Mouse (Mus musculus): Measurements from ENCODE around the gene Srpr.

Srpr gene

GRCm38 (mm10) chr9:35263431-35263830 lies 63.5 kb downstream of the Srpr start:
- no peak for DNase-seq

- no peak for DNase-seq
These were observed 64.5 kb downstream of the Srpr start for GRCm38 (mm10) chr9:35264509-35264908.

DNA sequence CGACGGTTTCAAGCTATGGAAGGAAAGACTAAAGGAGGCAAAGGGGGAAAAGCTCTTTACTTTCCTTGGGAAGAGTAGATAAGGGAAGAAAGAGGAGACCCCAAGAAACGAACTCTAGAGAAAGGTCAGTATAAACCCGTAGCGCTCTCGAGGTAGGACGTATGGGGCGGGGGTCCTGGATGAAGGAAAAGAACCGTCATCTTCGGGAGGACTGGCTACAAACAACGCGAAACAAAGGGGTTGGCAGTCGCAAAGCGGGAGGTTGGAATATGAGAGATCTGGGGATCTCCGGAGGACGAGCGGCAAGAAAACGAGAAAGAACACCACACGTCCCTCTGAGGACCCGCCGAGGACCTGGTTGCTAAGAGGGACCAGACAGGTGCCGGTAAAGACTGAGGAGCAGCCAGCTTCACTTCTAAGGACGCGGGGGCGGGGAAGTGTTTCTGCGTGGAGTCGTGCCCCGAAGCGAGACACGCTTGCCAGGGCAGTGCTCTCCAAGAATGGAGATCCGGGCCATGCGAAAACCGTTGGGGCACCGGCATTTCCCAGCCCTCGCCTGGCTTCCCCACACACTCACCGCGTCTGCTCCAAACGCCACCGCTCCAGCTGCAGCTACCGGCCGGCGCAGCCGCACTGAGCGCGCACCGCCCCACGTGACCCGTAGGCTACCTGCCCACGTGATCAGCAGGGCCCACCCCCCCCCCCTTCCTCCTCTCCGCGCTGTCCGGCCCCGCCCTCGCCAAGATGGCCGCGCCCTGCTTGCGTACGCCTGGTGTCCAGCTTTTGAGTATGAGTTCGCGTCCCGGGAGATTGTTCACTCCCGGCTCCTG lies 67.4 kb downstream of the Srpr start, which contains the start of the genes Fam118b and Rpusd4:
Fam118b (minus strand) TSS at position 660 of the 830 bp plus-strand sequence.
Rpusd4 (plus strand) TSS at position 720 of the 830 bp plus-strand sequence.
- DNase-seq: peak; percentile 93

DNA sequence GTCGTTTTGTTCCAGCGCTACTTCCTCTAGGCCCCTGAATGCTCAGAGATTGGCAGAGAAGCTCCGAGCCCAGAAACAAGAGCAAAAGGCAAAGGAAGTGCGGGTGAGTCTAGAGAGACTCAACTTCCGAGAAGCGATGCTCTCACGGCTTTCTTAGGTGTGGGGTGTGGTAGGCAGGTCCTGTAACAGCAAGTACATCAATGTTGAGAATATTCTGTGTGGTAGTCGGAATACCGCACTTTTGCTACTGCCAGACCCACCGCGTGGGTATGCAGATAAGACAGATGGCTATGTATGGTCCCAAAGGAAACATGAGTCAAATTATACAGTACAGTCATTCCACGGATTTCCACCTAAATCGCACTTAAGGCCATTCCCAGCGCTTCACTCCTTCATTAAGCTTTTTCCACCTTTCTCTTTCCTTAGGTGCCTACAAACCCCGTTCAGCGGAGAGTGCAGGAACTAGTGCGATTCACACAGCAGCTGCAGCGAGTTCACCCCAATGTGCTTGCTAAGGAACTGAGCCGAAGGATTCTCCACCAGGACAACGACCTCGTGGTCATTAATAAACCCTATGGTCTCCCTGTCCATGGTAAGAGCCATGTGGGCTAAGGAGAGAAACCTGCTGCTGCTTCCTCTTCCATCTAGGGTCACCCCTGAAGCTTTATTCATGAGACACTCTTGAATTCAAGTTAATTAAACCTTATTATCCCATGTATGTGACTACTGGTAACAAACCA lies 68.2 kb downstream of the Srpr start:
- no peak for DNase-seq

DNA sequence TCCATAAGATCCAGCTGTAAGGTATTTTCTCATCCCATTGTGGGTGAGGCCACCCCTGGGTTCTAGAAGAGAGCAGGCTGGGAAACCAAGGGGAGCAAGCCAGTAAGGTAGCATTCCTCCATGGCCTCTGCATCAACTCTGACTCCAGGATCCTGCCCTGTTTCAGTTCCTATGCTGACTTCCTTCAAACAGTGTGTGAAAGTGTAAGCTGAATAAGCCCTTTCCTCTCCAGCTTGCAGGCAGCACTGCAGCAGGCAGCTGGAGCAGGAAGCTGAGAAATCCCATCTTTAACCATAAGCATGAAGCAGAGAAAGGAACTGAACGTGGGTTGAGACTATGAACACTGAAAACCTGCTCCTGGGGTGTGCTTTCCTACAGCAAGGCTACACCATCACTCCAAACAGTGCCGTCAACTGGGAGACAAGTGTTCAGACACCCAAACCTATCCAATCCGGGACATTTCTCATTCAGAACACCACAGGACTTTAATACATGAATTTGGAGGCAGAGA lies 77.9 kb downstream of the Srpr start:
- DNase-seq: no peak

- no peak for DNase-seq
These were observed 78.5 kb downstream of the Srpr start for GRCm38 (mm10) chr9:35278451-35278850.

DNA sequence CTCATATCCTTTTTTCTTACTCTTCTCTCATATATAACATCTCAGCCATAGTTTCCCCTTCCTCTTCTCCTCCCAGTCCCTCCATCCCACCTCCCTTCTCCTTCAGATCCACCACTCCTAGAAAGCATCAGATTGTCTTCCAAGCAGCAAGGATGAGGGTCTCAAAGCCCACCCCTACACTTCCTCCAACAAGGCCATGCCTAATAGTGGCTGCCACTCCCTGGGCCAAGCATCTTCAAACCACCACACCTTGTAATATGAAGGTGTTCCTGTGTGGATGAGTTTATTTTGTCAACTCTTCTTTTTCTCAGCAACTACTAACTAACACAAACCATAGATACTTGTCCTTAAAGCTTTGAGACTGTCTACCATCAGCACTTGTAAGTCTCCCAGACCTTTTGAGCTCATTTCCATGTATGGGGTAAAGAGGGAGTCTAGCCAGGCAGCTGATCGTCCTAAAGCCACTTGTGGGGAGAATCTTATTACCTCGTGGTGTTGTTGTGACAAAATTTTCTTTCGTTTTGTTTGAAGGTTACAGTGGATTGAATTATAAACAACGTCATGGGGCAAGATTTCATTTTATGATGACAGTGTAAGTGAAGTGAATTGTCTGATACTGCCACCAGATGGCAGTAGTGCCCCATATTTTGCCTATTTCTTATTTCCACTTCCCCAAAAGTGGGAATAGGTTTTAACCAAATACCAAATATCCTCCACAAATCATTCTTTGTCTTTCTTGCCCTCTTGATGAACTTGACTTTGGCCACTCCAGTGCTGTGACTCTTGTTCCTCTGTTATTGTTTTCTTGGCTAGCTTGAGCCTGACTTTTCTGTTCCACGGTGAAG lies 82.3 kb downstream of the Srpr start:
- peak; percentile 63 for DNase-seq

DNA sequence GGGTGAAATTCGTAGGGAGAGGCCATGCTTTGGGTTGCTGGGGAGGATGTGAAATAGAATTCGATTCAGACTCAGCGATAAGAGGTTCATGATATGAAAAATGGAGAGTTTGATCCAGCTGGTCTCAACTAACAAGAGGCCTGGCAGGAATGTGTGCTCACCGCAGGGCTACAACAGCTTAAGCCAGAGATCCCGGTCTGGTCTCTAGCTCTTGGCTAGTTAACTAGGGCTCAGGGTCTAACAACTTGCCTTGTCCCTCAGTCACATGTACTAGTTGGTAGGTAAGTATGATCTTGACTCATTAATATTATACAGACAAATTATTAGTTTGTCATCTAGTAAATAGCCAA lies 82.9 kb downstream of the Srpr start:
- DNase-seq: no peak

DNA sequence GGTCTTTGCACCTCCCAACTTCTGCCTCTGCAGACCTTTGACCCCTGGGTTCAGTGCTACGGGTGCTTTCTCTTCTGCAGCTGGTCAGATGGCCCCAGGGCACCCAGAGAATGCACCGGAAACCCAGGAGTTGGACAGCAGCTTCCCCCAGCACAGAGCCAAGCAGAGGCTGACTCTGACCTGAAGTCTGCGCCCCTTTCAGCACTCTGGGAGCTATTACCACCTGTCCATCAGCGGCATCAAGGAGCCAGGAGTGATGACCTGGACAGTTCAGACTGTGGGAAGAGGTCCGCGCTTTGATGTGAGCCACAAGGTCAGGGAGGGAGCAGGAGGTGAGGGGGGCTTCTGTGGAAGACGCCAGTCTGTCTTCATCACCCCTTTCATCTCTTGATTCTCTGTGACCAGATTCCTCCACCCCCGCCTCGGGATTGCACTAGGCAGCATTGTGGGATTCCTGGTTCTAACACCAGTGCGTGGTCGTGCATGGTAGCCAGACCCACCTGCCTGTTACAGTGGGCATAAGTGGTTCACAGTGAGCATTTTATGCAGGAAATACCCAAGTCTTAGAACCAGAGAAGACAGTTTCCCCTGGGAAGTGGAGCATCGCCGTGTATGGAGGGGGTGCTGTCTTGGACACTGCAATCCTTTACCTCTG lies 83.6 kb downstream of the Srpr start:
- DNase-seq: no peak

DNA sequence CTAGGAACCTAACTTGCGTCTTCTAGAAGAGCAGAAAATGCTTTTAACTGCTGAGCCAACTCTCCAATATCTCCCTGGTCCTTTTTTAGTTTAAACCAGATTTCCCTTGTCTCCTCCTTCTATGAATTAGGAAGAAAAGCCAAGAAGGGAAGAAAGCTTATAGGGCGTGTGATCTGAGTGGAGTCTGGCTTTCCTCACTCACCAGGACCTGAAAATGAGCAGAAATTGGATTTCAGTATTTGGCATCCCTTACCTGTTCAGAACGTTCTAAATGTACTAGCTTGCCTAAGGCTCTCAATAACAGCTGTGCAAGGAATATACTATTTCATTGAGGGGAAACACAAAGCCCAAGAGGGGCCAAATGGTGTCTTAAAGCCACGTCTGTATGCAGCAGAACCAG lies 84.4 kb downstream of the Srpr start:
- DNase-seq: no peak

- no peak for DNase-seq
These were observed 86.4 kb downstream of the Srpr start for GRCm38 (mm10) chr9:35286351-35286750.

DNA sequence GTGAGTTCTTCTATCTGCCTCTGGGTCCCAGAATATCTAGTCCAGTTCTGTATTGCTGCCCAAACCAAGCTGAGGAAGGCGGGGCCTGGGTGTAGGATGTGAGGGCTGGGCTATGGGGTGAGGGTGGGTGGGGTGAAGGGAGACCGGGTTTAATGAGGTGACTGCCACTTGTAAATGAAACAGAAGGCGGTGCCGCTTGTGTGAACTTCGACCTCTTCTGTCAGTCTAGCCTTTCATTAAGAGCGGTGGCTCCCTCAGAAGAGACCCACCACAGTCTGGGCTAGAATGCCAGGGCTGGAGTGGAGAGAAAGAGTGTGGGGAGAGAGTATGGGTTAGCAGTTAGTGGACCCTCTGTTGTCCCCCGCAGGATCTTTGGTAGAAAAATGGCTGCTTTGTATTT lies 90.0 kb downstream of the Srpr start:
- no peak for DNase-seq

GRCm38 (mm10) chr9:35290417-35290816 lies 90.4 kb downstream of the Srpr start:
- DNase-seq: no peak

DNA sequence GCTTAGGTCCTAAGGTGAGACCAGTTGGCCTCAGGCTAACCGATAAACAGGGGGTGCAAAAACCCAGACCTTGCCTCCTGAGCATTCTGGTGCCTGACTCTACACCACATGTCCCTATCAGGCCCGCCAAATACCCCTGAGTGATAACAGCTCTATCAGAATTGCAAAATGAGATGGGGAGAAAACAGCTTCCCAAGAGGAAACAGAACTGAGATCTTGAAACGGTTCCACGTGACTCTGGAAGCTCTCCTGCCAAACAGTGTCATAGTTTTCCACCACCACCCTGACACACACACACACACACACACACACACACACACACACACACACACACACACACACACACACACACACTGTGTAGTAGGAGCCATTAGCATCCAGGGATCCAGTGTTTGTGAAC lies 90.9 kb downstream of the Srpr start:
- DNase-seq: no peak

DNA sequence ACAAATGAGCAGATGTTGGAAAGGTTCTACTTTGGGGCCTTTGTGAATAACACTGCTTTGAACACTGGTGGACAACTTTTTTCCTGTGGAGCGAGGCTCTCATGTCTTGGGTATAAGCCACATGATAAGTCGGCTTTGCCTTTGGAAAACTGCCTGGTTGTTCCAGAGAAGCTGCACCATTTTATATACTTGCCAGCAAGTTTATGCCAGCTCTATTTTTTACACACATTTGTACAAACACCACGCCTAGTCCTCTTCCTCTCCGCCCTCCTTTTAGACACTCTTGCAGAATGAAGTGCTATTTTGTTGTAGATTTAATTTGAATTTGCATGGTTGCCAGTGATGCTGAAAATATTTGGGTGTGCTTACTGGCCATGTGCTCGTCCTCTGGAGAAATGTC lies 93.5 kb downstream of the Srpr start:
- no peak for DNase-seq
